Mouse (Mus musculus) thymus, adult 2 months (tissue): ENCODE measurements around the gene Nme2. TPM values are rescaled to one million over a fixed set of nuclear protein-coding genes. Genes with fewer than 3 reads are reported as not detected.

Source experiments
- DNase-seq: peaks from one replicate; pipeline ENCODE4 v3.0.0; 2021
- H3K27ac ChIP-seq: fragments of 200-500 bp; 2 replicates; pipeline ENCODE4 v1.5.1; 2012; ENCODE audit warnings: low read length, control low read depth; ENCODE audit not compliant: control insufficient read depth, insufficient read depth
- H3K27me3 ChIP-seq: fragments of 200-500 bp; 2 replicates; pipeline ENCODE4 v1.6.1; 2012; ENCODE audit warnings: mild to moderate bottlenecking, low read length, moderate library complexity, mixed read lengths; ENCODE audit not compliant: control insufficient read depth, insufficient read depth
- H3K36me3 ChIP-seq: fragments of 200-500 bp; 2 replicates; pipeline ENCODE4 v1.6.1; 2012; ENCODE audit warnings: mild to moderate bottlenecking, low read length, moderate library complexity; ENCODE audit not compliant: control insufficient read depth, insufficient read depth
- H3K4me1 ChIP-seq: fragments of 200-500 bp; replicated peaks from 2 replicates; pipeline ENCODE4 v1.6.1; 2012; ENCODE audit warnings: low read length; ENCODE audit not compliant: control insufficient read depth, insufficient read depth
- H3K4me3 ChIP-seq: fragments of 200-500 bp; 2 replicates; pipeline ENCODE4 v1.5.1; 2012; ENCODE audit warnings: mild to moderate bottlenecking, low read length, control low read depth, moderate library complexity; ENCODE audit not compliant: control insufficient read depth, insufficient read depth
- CTCF ChIP-seq: fragments of 200-500 bp; IDR thresholded peaks from 2 replicates; pipeline ENCODE4 v1.5.1; 2012; ENCODE audit warnings: mild to moderate bottlenecking, control low read depth, low read length, moderate library complexity, borderline replicate concordance; ENCODE audit not compliant: control insufficient read depth, poor library complexity, insufficient read depth; ENCODE audit errors: extremely low read depth
- POLR2A ChIP-seq: fragments of 200-500 bp; IDR thresholded peaks from 2 replicates; pipeline ENCODE4 v1.6.1; 2012; ENCODE audit warnings: mild to moderate bottlenecking, low read length, control low read depth, moderate library complexity; ENCODE audit not compliant: control insufficient read depth, poor library complexity, insufficient read depth; ENCODE audit errors: extremely low read depth
- WGBS: fragments of 180-500 bp; shearing (Covaris S2); methylation state at CpG from one replicate; pipeline ENCODE4 v1.1.7; 2018; 5-methylcytosine and 5-hydroxymethylcytosine counted together
- polyA plus RNA-seq: library from polyadenylated mRNA; depleted of rRNA; stranded (reverse); fragments of >200 nt; gene quantifications from 2 replicates; pipeline ENCODE4 v1.2.3, GENCODE M21; 2012

The Nme2 gene
- polyA plus RNA-seq, 1 experiment = 178 TPM

GRCm38 (mm10) chr11:93957031-93957555, 1.0 kb upstream of the Nme2 start:
- Histone ChIP-seq H3K4me3 (no peak overlapping the region), H3K36me3 (peaks cover 20% of the 10 kb centered on the region), H3K4me1 (peaks cover 12% of the 10 kb centered on the region), H3K27me3 (no peaks in the 10 kb centered on the region), H3K27ac (no peak overlapping the region)
- no peak for DNase-seq
- TF ChIP-seq POLR2A = no peak
- TF ChIP-seq CTCF = no peak
- WGBS = 97% methylated on average over 2 of the region's 2 CpGs

DNA sequence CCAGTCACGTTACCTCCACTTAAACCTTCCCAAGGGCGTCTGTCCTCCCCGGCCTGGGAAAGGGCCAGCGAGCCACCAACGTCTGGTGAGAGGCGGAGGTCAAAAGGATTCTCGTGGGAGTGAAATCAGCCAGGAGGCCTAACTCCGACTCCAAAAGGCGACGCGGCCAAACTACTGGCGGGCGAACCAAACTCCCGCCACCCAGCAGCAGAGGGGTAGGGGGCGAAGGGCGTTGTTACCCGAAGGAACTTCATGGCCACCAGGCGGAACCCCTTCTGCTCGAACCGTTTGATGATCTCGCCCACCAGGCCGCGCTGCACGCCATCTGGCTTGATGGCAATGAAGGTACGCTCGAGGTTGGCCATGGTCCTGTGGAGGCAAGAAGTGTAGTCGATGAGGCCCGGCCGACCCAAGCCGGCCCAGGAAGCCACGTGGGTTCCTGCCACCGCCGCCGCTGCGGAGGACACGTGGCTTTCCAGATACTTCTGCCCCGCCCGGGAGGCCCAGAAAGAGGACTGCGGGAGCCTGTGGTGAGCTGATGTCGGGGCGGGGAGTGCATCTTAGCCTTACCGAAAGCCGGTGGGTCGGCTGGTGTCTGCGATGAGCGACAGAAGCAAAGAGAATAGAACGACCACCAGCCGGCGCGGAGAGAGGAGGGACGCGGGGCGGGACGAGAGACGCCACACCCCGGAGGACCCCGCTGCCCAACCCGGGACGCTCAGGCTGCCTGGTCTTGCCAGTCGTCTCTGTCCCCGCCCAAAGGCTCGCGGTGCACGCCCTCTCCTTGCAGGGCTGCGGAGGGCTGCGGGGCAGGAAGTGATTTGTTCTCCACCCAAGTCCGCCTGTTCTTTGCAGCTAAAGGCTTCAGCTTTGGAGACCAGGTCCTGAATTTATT, 556 bp downstream of the Nme2 start:
- Histone ChIP-seq H3K27me3 (no peaks in the 10 kb centered on the region), H3K27ac (peak overlapping the region; percentile 44; the same call in 1 of the 2 replicates), H3K4me3 (peak overlapping the region; percentile 73), H3K36me3 (peaks cover 14% of the 10 kb centered on the region; the same call in 1 of the 2 replicates), H3K4me1 (peaks cover 12% of the 10 kb centered on the region)
- TF ChIP-seq POLR2A = 0 out of 2 replicates have a peak, but pooled peaks have one; percentile 30
- TF ChIP-seq CTCF = peak; percentile 41; the same call in 1 of the 2 replicates
- DNase-seq = peak; percentile 95
- WGBS = under 1% methylated on average over 67 of the region's 67 CpGs

DNA sequence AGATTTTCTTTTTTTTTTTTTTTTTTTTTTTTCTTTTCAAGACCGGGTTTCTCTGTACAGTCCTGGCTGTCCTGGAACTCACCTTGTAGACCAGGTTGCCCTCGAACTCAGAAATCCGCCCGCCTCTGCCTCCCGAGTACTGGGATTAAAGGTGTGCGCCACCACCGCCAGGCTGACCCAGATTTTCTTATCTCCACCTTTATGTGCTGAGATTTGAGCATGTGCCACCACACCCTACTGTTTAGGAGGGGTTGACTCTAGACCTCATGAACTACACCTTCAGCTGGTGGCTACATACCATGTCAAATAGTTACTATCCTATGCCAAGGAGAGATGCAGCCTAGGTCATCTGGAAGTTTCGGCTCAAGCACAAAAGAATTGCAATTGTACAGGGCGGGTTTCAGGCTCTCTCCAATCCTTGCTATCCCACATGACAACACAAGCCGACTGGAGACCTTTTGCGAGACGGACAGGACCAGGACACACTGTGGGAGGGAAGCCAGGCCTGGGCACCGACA, 1.3 kb downstream of the Nme2 start:
- Histone ChIP-seq H3K27me3 (no peaks in the 10 kb centered on the region), H3K4me1 (peaks cover 12% of the 10 kb centered on the region), H3K4me3 (peak overlapping the region; percentile 73), H3K27ac (no peak overlapping the region), H3K36me3 (peaks cover 14% of the 10 kb centered on the region; the same call in 1 of the 2 replicates)
- TF ChIP-seq CTCF = no peak
- no peak for TF ChIP-seq POLR2A
- 49% methylated on average over 13 of the region's 13 CpGs for WGBS
- no peak for DNase-seq

DNA sequence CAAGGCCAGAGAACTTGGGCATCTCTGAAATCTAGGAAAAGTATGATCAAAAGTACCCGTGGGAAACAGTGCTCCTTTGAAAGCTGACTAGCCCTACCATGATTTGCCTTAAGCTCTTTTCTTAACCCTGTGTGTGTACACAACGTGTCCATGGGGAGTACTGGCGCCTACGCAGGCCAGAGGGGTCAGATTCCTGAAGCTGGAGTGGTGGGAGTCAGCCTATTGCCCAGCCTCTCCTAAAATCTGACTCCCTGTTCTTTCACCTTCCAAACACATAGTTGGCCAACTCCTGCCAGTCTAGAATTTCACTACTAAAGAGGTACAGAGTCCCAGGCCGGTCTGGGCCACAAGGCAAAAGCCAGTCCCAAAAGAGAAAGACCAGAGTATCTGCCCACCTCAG, 3.7 kb downstream of the Nme2 start:
- TF ChIP-seq CTCF (no peak), POLR2A (no peak)

GRCm38 (mm10) chr11:93950045-93950444, 6.0 kb downstream of the Nme2 start:
- H3K27me3 ChIP-seq = no peaks in the 10 kb centered on the region
- 97% methylated on average over 1 of the region's 1 CpGs for WGBS
- DNase-seq = no peak
- no peak overlapping the region for H3K27ac ChIP-seq
- no peak overlapping the region for H3K4me3 ChIP-seq
- TF ChIP-seq CTCF (no peak), POLR2A (no peak)
- H3K36me3 ChIP-seq = peaks cover 3% of the 10 kb centered on the region; the same call in 1 of the 2 replicates
- H3K4me1 ChIP-seq = peaks cover 2% of the 10 kb centered on the region

More for the DNA sequence above, 3.7 kb downstream of the Nme2 start:
- no peak overlapping the region for H3K27ac ChIP-seq
- DNase-seq = no peak
- no peak overlapping the region for H3K4me3 ChIP-seq
- peaks cover 12% of the 10 kb centered on the region for H3K4me1 ChIP-seq
- no peaks in the 10 kb centered on the region for H3K27me3 ChIP-seq
- no peaks in the 10 kb centered on the region for H3K36me3 ChIP-seq
- 91% methylated on average over 5 of the region's 5 CpGs for WGBS

GRCm38 (mm10) chr11:93948887-93949567, 7.0 kb downstream of the Nme2 start:
- WGBS = 95% methylated on average over 9 of the region's 9 CpGs
- H3K27ac ChIP-seq = no peak overlapping the region
- TF ChIP-seq POLR2A = no peak
- DNase-seq = no peak
- no peaks in the 10 kb centered on the region for H3K27me3 ChIP-seq
- H3K4me3 ChIP-seq = no peak overlapping the region
- peaks cover 3% of the 10 kb centered on the region; the same call in 1 of the 2 replicates for H3K36me3 ChIP-seq
- no peaks in the 10 kb centered on the region for H3K4me1 ChIP-seq
